Mouse (Mus musculus) forebrain, embryonic 11.5 days (tissue): ENCODE results near the gene Nenf. TPM values are rescaled to one million over a fixed set of nuclear protein-coding genes. Genes with fewer than 3 reads are reported as not detected.

Source experiments
- ATAC-seq: fragments of 200-750 bp; cut with Nextera tagmentation; replicated peaks from 2 replicates; pipeline ENCODE4 v1.8.0; 2017; ENCODE audit warnings: moderate TSS enrichment; ENCODE audit not compliant: low FRiP score
- DNase-seq: peaks from one replicate; pipeline ENCODE4 v3.0.0-alpha.2; 2017; ENCODE audit warnings: low spot score
- H3K27ac ChIP-seq: fragments of 300-500 bp; sonication (generic); 2 replicates; pipeline ENCODE4 v1.5.1; 2014; ENCODE audit warnings: low read depth, low read length
- H3K27me3 ChIP-seq: fragments of 300-500 bp; sonication (generic); 2 replicates; pipeline ENCODE4 v1.6.1; 2014; ENCODE audit warnings: mild to moderate bottlenecking, low read length, mixed read lengths; ENCODE audit not compliant: control insufficient read depth, insufficient read depth
- H3K36me3 ChIP-seq: fragments of 300-500 bp; sonication (generic); 2 replicates; pipeline ENCODE4 v1.6.1; 2014; ENCODE audit warnings: mild to moderate bottlenecking, low read length, moderate library complexity, mixed read lengths; ENCODE audit not compliant: control insufficient read depth, insufficient read depth
- H3K4me1 ChIP-seq: fragments of 300-500 bp; sonication (generic); replicated peaks from 2 replicates; pipeline ENCODE4 v1.6.1; 2014; ENCODE audit warnings: low read length, mixed read lengths; ENCODE audit not compliant: control insufficient read depth, insufficient read depth
- H3K4me2 ChIP-seq: fragments of 300-500 bp; sonication (generic); 2 replicates; pipeline ENCODE4 v1.6.1; 2014; ENCODE audit warnings: low read depth, mild to moderate bottlenecking, low read length, moderate library complexity, mixed read lengths; ENCODE audit not compliant: severe bottlenecking
- H3K4me3 ChIP-seq: fragments of 300-500 bp; sonication (generic); 2 replicates; pipeline ENCODE4 v1.5.1; 2014; ENCODE audit warnings: low read depth, low read length
- H3K9ac ChIP-seq: fragments of 300-500 bp; sonication (generic); 2 replicates; pipeline ENCODE4 v1.6.1; 2014; ENCODE audit warnings: low read length
- H3K9me3 ChIP-seq: fragments of 300-500 bp; sonication (generic); 2 replicates; pipeline ENCODE4 v1.6.1; 2016; ENCODE audit warnings: low read length, mixed read lengths; ENCODE audit not compliant: control insufficient read depth
- WGBS: fragments of 180-500 bp; shearing (Covaris S2); extraction: QIAGEN DNeasy Blood & Tissue Kit; methylation state at CpG from one replicate; pipeline ENCODE4 v1.1.7; 2014; 5-methylcytosine and 5-hydroxymethylcytosine counted together
- polyA plus RNA-seq: library from polyadenylated mRNA; unstranded; fragments of >200 nt; fragmentation: Nextera tagmentation; extraction: Ambion mirVana; gene quantifications from 2 replicates; pipeline ENCODE4 v1.2.1, GENCODE M21; 2014

Gene Nenf
- polyA plus RNA-seq: 57.6 and 57.8 TPM in 2 replicates

DNA sequence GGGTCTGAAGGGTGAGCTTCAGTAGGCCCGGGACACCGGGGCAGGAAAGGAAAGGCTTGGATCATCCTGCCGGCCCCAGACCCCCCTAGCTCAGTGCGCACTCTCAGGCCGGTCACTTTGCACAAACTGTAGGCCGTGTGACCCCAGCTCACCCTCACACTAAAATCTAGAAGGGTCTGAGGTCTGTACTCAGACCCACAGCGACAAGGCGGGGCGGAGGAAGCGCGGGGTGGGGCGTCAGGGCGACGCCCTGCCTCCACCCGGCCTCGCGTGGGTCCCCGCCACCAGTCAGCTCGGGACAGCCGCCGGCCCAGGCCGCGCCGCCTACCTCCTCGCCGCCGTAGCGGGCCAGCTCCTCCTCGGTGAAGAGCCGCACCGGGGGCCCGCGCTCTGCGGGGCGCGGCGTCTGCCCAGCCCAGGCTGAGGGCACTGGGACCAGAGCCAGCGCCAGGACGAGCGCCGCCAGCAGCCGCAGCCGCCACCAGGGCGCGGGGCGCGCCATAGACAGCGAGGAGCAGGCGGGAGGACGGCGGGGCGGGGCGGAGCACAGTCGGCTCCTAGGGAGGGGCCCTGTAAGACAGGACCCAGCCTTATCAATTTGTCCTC lies at the start of gene Nenf:
Nenf (minus strand) TSS at position 604 of the 606 bp plus-strand sequence.
- Histone ChIP-seq H3K36me3 (no peaks in the 10 kb centered on the region), H3K9me3 (no peaks in the 10 kb centered on the region), H3K27ac (no peak within 1 kb of the TSS), H3K4me1 (peaks cover 2% of the 10 kb centered on the region; the same call in 1 of the 2 replicates), H3K4me2 (peak within 1 kb of the TSS; percentile 84), H3K27me3 (no peaks in the 10 kb centered on the region), H3K4me3 (peak within 1 kb of the TSS; percentile 62), H3K9ac (peak within 1 kb of the TSS; percentile 93)
- DNase-seq (peak; percentile 84), ATAC-seq (peak; percentile 92)
- WGBS: under 1% methylated on average over 50 of the region's 54 CpGs

GRCm38 (mm10) chr1:191364477-191364876 lies 46.5 kb upstream of the Nenf start:
- no peak overlapping the region for H3K27ac ChIP-seq

DNA sequence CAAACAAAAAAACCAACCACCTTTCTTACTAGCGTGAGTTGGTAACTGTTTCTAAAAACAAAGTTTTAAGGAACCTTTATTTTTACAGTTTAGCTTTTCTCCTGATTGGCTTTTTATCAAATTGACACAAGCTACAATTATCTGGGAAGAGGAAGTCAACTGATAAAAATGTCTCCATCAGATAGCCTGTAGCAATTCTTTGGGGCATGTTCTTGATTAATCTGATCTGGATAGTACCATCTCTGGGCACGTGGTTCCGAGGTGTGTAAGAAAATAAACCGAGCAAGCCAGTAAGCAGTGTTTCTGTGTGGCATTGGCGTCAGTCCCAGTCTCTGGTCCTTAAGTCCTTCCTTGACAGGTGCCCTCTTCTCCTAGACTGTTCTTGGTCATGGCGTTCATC lies 44.4 kb upstream of the Nenf start:
- DNase-seq (no peak), ATAC-seq (no peak)
- H3K4me2 ChIP-seq: no peak overlapping the region
- H3K27ac ChIP-seq: no peak overlapping the region
- no peaks in the 10 kb centered on the region for H3K27me3 ChIP-seq
- no peaks in the 10 kb centered on the region for H3K9me3 ChIP-seq
- no peaks in the 10 kb centered on the region; the same call in 1 of the 2 replicates for H3K36me3 ChIP-seq
- no peaks in the 10 kb centered on the region for H3K4me1 ChIP-seq
- WGBS: 90% methylated on average over 6 of the region's 6 CpGs
- no peak overlapping the region for H3K4me3 ChIP-seq
- no peak overlapping the region for H3K9ac ChIP-seq

More at GRCm38 (mm10) chr1:191364477-191364876, 46.5 kb upstream of the Nenf start:
- DNase-seq (no peak), ATAC-seq (no peak)
- Histone ChIP-seq H3K36me3 (no peaks in the 10 kb centered on the region; the same call in 1 of the 2 replicates), H3K9ac (no peak overlapping the region), H3K4me3 (no peak overlapping the region), H3K27me3 (no peaks in the 10 kb centered on the region), H3K4me2 (no peak overlapping the region), H3K9me3 (no peaks in the 10 kb centered on the region), H3K4me1 (no peaks in the 10 kb centered on the region)
- WGBS: 61% methylated on average over 4 of the region's 4 CpGs

GRCm38 (mm10) chr1:191359478-191359877 lies 41.5 kb upstream of the Nenf start:
- H3K4me2 ChIP-seq: no peak overlapping the region
- H3K36me3 ChIP-seq: no peaks in the 10 kb centered on the region; the same call in 1 of the 2 replicates
- no peak overlapping the region for H3K27ac ChIP-seq
- H3K4me3 ChIP-seq: no peak overlapping the region
- WGBS: 89% methylated on average over 7 of the region's 7 CpGs
- no peaks in the 10 kb centered on the region for H3K9me3 ChIP-seq
- no peak overlapping the region for H3K9ac ChIP-seq
- ATAC-seq (no peak), DNase-seq (no peak)
- no peaks in the 10 kb centered on the region for H3K27me3 ChIP-seq
- no peaks in the 10 kb centered on the region for H3K4me1 ChIP-seq

DNA sequence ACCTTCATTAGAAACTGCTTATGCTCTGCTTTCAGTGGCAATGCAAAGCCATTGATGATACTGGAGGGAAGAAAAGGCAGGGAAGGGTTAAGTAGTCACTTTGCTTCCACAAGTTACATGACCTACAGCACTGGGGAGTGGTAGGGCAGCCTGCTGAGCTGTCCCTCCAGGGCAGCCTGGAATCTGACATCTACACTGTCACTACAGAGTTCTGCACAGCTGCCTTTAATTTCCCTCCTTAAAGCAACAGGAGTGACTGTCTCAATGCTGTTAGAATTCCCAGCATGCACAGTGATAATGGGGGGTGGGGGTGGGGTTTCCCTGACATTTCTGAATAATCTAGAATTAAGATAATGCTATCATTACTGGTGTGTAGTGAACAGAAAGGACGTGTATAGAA lies 38.9 kb upstream of the Nenf start:
- Histone ChIP-seq H3K36me3 (no peaks in the 10 kb centered on the region; the same call in 1 of the 2 replicates), H3K9me3 (no peaks in the 10 kb centered on the region), H3K9ac (no peak overlapping the region), H3K4me2 (no peak overlapping the region), H3K4me1 (no peaks in the 10 kb centered on the region), H3K27me3 (no peaks in the 10 kb centered on the region), H3K27ac (no peak overlapping the region), H3K4me3 (no peak overlapping the region)
- no peak for ATAC-seq
- no peak for DNase-seq
- WGBS: 72% methylated on average over 1 of the region's 1 CpGs

DNA sequence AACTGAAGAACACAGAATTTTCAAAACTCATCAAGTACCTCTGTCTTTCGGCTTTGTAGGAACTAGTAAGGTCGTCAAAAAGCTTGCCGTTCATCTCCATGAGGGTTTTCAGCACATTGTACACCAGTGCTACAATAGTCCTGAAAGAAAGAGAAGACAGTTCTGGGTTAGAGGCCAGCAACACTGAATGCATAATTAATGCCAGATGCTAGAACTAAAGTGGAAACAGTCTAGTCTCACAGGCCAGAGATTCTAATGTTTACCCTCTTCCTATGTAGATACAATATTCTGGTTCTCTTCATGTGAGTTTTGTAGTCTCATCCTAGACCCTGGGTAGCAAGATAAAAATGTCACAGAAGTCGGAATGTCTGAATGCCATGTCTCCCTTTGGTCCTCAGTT lies 35.8 kb upstream of the Nenf start:
- WGBS: 80% methylated on average over 4 of the region's 4 CpGs
- H3K27ac ChIP-seq: no peak overlapping the region
- no peaks in the 10 kb centered on the region for H3K9me3 ChIP-seq
- H3K9ac ChIP-seq: no peak overlapping the region
- no peaks in the 10 kb centered on the region for H3K27me3 ChIP-seq
- DNase-seq (no peak), ATAC-seq (no peak)
- no peak overlapping the region for H3K4me2 ChIP-seq
- no peak overlapping the region for H3K4me3 ChIP-seq
- H3K36me3 ChIP-seq: no peaks in the 10 kb centered on the region; the same call in 1 of the 2 replicates
- no peaks in the 10 kb centered on the region for H3K4me1 ChIP-seq

DNA sequence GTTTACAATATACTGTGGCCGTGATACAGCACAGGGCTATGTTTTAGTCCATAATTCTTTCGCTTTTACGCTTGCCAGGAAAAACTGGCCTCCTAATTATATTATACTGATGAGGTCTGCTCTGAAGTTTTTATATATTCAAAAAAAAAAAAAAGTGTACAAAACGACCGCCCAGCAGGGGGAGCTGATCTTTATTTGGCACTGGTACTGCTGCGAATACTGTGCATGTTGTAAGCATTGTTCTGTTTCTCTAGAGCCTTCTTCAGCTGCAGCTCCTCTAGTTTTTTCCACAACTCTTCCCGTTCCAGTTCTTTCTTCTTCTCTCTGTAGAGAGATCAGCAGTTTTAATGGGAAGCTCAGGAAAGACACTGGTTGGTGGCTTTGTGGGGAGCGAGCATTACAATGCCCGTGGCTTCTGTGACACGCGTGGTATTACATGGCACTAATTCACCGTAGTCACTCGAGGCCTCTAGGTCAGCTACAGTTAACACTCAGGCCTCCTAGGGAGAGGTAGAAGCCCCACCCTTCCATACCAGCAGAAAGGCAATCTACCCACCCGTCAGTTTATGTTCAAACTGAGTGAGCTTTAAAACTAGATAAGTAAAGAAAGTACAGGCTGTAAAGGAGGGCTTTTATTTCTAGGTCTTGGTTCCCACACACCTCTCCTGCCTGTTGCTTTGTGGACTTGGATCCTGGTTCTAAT lies 34.9 kb upstream of the Nenf start:
- Histone ChIP-seq H3K9ac (no peak overlapping the region), H3K4me3 (no peak overlapping the region), H3K4me2 (no peak overlapping the region), H3K36me3 (no peaks in the 10 kb centered on the region; the same call in 1 of the 2 replicates), H3K27ac (no peak overlapping the region), H3K9me3 (no peaks in the 10 kb centered on the region), H3K27me3 (no peaks in the 10 kb centered on the region), H3K4me1 (no peaks in the 10 kb centered on the region)
- ATAC-seq (no peak), DNase-seq (peak; percentile 70)
- 71% methylated on average over 14 of the region's 14 CpGs for WGBS

DNA sequence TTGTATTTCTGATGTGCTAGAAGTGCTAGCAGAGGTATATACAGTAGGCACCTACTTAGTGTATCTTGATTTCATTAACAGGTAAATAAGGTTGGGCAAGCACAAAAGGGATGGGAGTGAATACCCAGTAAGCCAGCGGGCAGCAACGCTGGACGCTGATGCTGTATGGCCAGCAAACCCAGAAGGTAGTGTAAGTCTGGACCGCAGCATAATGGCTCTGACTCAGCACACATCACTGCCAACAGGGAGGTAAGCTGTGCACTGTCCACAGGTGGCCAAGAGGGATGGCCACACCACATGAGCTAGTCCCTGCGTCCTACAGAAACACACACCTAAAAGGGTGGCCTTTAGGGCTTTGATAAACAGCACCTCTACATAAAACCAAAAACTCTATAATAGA lies 32.4 kb upstream of the Nenf start:
- no peak overlapping the region for H3K4me2 ChIP-seq
- H3K27me3 ChIP-seq: no peaks in the 10 kb centered on the region
- no peak overlapping the region for H3K27ac ChIP-seq
- no peaks in the 10 kb centered on the region; the same call in 1 of the 2 replicates for H3K36me3 ChIP-seq
- H3K9ac ChIP-seq: no peak overlapping the region
- no peaks in the 10 kb centered on the region for H3K9me3 ChIP-seq
- no peaks in the 10 kb centered on the region for H3K4me1 ChIP-seq
- ATAC-seq: no peak
- DNase-seq: peak; percentile 42
- H3K4me3 ChIP-seq: no peak overlapping the region
- WGBS: 91% methylated on average over 5 of the region's 5 CpGs
